Mouse (Mus musculus): ENCODE measurements around the gene Vwa3a.

The Vwa3a gene

DNA sequence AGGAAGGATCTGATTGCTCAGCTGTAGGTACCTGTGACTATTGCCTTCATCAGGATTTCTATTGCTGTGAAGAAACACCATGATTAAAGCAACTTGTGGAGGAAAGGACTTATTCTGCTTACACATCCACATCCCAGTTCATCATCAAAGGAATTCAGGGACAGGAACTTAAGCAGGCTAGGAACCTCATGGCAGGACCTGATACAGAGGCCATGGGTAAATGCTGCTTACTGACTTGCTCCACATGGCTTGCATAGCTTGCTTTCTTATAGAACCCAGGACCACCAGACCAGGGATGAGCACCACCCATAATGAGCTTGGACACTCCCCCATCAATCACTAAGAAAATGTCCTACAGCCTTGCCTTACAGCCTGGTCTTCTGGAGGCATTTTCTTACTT is 9.4 kb downstream of the Vwa3a start:
- no peak for DNase-seq

DNA sequence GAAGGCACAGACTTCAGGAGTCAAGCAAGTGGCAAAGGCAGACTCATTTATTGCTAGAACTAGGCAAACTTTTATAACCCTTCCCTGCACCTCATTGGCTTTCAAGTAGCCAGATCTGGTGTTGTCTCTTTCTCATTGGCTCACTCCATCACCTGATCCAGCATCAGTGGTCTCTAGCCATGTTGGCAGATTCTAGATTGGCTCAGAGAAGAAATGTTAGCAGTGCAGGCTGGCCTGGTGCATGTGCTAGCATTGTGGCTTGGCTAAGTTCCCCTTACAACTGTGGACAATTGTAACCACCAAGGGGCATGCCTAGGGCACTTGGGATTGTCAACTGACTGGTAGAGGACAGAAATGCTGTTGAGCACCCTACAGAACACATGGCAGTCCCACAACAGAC is 12.2 kb downstream of the Vwa3a start:
- no peak for DNase-seq

GRCm38 (mm10) chr7:120751906-120752305 is 12.8 kb downstream of the Vwa3a start:
- DNase-seq: no peak

- DNase-seq: peak; percentile 76 to 84
Observed at GRCm38 (mm10) chr7:120754671-120755070, 15.6 kb downstream of the Vwa3a start.

- no peak for DNase-seq
Observed at GRCm38 (mm10) chr7:120767369-120767768, 28.3 kb downstream of the Vwa3a start.

GRCm38 (mm10) chr7:120771389-120771788 is 32.3 kb downstream of the Vwa3a start:
- no peak for DNase-seq

GRCm38 (mm10) chr7:120778012-120778411 is 38.9 kb downstream of the Vwa3a start:
- no peak for DNase-seq

DNA sequence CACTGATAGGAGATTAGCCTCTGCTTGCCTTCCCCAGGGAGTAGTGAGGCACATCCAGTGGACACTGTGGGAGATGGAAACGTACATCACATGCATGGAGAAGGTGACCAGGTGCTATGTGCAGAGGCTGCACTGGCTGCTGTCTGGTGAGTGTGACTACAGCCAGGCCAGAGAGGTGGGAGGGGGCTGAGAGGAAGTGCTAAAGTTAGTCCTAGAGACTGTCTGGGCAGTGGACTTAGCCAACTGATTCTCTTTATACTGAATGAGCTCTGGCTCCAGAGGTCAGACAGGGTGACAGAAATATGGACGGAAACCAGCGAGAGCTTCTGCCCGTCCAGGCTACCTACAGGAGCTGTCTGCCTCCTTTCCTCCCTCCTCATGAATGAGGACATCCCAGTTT is 56.4 kb downstream of the Vwa3a start:
- DNase-seq: no peak

DNA sequence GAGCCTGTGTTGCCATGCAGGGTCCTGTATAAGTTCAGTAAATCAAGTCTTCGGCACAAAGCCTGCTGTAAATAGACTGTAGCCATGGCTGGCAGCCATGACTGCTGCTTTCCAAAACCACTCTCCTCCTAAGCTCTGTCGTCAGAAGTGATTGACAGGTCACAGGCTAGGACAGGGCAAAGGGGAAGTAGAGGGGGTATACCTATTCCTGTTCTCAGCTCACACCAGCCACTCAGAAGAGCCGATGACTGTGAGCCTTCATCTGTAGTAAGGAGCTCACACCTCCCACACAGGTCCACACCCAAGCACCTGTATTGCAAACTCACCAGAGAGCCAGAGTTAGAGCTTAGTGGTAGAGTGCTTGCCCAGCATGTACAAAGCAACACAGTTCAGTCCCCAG is 57.3 kb downstream of the Vwa3a start:
- DNase-seq: no peak

GRCm38 (mm10) chr7:120803268-120803667 is 64.2 kb downstream of the Vwa3a start:
- no peak for DNase-seq

GRCm38 (mm10) chr7:120809705-120810104 is 70.6 kb downstream of the Vwa3a start:
- peak in 1 of 2 experiments; percentile 26 for DNase-seq

GRCm38 (mm10) chr7:120811834-120812415 is 72.8 kb downstream of the Vwa3a start, which contains the start of gene Gm5737:
Gene Gm5737, plus strand, starts transcription at chr7:120812365.
- DNase-seq: no peak

DNA sequence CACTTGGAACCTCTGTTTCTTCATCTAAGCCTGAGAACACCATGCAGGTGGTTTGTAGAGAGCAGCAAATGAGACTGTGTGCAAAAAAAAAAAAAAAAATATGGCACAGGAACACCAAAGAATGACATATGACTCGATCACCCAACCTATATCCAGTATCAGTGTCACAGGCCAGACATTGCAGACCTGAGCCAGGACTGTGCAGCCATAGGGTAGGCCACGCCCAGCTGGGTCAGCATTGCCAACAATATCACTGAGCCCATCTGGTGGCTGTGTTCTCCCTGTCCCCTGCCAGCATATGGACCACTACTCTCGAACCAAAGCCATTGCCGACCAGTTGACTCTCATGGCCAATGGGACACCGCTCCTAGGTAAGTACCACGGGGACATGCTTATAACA is 78.4 kb downstream of the Vwa3a start:
- no peak for DNase-seq

GRCm38 (mm10) chr7:120819386-120819785 is 80.3 kb downstream of the Vwa3a start:
- DNase-seq: no peak

GRCm38 (mm10) chr7:120823248-120823647 is 84.1 kb downstream of the Vwa3a start:
- peak; percentile 44 to 69 for DNase-seq

DNA sequence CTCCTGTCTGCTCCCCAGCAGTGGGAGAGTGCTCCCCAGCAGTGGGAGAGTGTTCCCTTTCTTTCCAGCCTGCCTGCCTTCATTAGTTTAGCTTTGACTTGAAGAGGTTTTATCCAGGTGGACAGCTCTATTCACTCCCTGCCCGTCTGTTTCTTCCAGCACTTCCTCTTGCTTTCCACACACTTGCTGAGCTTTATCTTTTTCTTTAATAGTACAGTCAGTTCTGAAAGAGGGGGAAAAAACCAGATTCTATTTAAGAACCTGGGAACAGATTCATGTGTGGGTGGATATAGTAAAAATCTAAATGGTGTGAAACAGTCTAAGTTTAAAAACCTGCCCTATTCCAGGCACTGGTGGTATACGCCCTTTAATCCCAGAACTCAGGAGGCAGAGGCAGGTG is 86.0 kb downstream of the Vwa3a start:
- no peak for DNase-seq

GRCm38 (mm10) chr7:120826408-120826807 is 87.3 kb downstream of the Vwa3a start:
- peak; percentile 40 to 58 for DNase-seq

DNA sequence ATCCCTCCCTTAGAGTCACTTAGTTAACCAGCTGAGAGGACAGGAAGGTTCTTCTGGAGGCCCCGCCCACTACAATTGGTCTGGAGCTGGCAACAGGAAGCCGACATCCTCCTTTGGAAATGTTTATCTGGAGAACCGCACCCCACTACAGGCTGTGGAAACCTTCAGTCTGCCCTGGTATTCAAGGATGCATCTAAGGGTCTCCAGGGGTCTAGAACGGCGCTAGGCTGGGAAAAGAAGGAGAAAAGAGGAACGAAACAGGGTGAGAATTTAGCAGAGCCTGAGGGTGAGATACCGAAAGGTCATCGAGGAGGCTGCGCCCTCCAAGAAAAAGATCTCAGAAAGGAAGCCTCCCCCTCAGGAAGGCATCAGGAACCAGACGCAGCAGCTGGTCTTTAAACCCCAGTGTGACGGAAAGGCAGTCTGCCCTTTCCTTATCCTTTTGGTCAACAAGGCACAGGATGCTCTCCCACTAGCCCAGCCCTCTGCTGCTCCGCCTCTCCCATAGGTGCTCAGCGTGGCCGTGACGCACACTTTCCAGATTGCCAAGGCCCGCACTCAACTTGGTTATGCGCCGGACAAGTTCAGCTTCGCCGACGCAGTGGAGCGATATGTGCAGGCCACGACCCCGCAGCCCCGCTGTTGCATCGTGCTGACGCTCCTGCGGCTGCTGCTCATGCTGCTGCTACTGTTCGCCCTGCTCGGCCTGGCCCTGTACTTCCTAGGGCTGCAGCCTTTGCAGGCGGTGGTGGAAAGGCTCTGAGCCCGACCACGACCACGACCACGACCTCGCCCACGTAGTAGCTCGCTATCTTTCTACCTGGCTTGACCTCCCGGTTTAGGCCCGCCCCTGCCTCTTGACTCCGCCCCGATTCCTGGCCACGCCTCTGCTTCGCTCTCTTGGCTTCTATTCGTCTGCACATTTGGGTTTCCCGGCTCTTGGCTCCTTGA is 91.6 kb downstream of the Vwa3a start:
- DNase-seq: peak; percentile 82

- DNase-seq: no peak
Observed at GRCm38 (mm10) chr7:120834426-120834825, 95.3 kb downstream of the Vwa3a start.

DNA sequence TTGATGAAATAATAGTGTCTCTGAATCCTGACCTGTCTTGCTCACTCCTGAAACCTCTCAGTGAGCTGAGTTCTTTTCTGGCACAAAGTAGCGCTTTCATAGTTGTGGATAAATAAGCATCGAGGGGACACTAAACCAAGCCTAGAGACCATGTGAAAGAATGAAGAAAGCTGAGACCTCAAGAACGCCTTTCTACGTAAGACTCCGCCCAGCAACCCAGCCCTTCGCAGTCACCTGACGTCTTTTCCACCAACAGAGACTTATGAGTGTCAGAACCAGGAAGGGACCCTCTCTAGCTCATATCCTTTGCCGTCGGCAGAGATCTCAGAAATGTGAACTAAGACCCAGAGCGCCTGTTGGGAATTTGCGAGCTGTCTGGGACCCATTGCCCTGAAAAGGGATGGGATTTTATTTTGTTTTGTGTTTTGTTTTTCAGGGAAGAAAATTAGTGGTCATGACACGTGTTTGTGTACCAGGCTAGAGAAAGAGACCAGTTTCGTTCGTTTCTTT is 95.8 kb downstream of the Vwa3a start:
- DNase-seq: peak; percentile 76 to 78

- peak; percentile 90 to 96 for DNase-seq
Observed at GRCm38 (mm10) chr7:120835449-120836359, 96.6 kb downstream of the Vwa3a start.

DNA sequence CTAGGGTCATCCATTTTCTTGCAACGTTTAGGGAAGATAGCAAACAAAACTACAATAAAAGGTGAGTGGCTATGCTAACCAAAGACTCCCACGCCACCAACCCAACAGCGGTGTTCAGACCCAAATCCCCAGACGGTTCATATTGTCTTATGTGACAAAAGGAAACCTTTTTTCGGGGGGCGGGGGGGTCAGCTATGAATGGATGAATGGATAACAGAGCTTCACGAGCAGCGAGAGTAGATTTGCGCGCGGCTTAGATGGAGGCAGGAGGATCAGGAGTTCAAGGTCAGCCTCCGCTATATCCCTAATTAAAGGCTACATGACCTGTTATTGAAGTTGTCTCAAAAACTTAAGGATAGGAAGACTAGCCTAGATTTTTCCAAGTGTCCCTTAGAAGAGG is 97.2 kb downstream of the Vwa3a start:
- DNase-seq: no peak

Measured in lung, postnatal 4 days (tissue).